Mouse (Mus musculus): ENCODE results near the gene Vmn2r23.
"Not testable (repeated sequence)": the region's sequence is repeated elsewhere in the genome, so short reads cannot be mapped to it uniquely, and the experiment has no call there.

Vmn2r23 gene

GRCm38 (mm10) chr6:123702370-123702769, at the start of gene Vmn2r23:
Gene Vmn2r23, plus strand, starts transcription at chr6:123702670.
- no peak for DNase-seq (ENCODE audit: low spot score)

GRCm38 (mm10) chr6:123657040-123657439, 45.4 kb upstream of the Vmn2r23 start:
- DNase-seq (ENCODE audit: low spot score), result no peak

DNA sequence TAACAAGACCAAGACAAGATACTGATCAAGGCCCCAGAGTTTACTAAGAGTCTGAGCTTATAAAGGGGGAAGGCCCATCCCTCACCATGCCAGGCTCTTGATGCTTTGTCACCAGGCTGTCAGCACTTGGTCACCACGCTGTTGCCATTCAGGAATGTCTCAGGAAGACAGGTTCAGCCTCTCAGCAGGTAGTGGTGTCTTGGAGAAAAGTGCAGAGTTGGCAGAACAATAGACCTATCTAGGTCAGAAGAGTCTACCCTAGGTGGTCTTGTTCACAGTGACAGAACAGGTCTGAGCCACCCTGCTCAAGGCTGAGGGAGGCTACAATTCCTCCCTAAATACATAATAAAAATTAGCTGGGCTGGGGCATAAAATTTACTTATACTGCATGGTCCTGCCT, 5.8 kb upstream of the Vmn2r23 start:
- DNase-seq (ENCODE audit: low spot score), result not testable (repeated sequence)

- no peak for DNase-seq (ENCODE audit: low spot score)
Observed at GRCm38 (mm10) chr6:123697213-123697612, 5.3 kb upstream of the Vmn2r23 start.

GRCm38 (mm10) chr6:123770031-123770430, 67.6 kb downstream of the Vmn2r23 start:
- DNase-seq (ENCODE audit: low spot score), result no peak

DNA sequence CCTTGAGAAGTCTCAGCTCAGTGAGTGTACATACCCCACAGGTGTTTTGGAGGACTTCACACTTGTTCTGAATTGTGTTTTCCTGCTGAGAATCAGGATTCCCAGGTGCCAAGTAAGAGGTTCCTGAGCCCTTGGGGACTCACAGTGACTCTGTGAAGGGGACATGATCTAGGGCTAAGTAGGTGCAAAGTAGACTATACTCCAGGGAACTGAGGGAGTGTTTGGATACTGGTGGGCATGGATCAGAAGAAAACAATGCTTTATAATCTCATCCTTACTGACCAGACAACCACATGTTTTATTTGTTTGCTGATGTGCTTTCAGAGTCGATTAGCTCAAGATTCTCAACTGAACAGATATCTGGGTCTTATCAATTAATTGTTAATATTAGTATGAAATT, 76.1 kb downstream of the Vmn2r23 start, which contains the start of gene Vmn2r24:
TSS of gene Vmn2r24 (plus strand) at position 301 of the 400 bp plus-strand sequence.
- no peak for DNase-seq (ENCODE audit: low spot score)

GRCm38 (mm10) chr6:123784857-123785256, 82.4 kb downstream of the Vmn2r23 start:
- DNase-seq (ENCODE audit: low spot score), result no peak

DNA sequence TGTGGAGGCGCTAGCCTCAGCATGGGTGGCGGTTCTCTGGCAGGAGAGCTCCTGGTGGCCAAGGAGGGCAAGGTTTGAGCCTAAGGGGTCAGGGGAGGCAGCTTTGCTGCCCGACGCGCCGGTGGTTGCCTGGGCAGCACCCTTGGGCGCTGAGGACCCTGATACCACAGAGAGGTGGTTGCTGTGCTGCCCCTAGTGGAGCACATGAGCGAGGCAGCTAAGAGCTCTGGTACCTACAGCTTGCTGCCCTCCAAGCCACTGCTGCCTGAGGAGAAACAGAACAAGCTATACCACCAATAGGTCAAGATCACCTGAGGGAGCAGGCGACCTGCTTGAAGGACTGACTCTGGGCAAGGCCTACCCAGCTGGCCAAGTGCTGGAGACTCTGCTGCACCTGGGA, 91.3 kb downstream of the Vmn2r23 start:
- DNase-seq (ENCODE audit: low spot score), result peak; percentile 1
